Mouse (Mus musculus) right cerebral cortex, postnatal 10 days (tissue): ENCODE measurements at regions not wholly inside any gene's neighbourhood (a gene's known extent, or its start where the extent isn't known, plus 50 kb on each side); places are given as distances from the start of the nearest gene placed in this dataset.

Source experiments
- DNase-seq, 2 experiments: peaks; one replicate each; pipeline ENCODE4 v3.0.0; 2021; ENCODE audit warnings: low spot score in 2 of 2

- DNase-seq: no peak
These were observed 178.4 kb upstream of the Elac2 start for GRCm38 (mm10) chr11:64800246-64801121.

- DNase-seq: no peak
These were observed 177.5 kb upstream of the Elac2 start for GRCm38 (mm10) chr11:64801351-64801750.

GRCm38 (mm10) chr11:64805567-64805966, 173.3 kb upstream of the Elac2 start:
- DNase-seq: no peak

GRCm38 (mm10) chr11:64812408-64812807, 166.4 kb upstream of the Elac2 start:
- DNase-seq: no peak

GRCm38 (mm10) chr11:64829429-64829828, 149.4 kb upstream of the Elac2 start:
- DNase-seq: no peak

- DNase-seq: peak in 1 of 2 experiments; percentile 31
These were observed 146.4 kb upstream of the Elac2 start for GRCm38 (mm10) chr11:64832453-64832852.

- DNase-seq: no peak
These were observed 145.1 kb upstream of the Elac2 start for GRCm38 (mm10) chr11:64833786-64834185.

- no peak for DNase-seq
These were observed 142.1 kb upstream of the Elac2 start for GRCm38 (mm10) chr11:64836771-64837170.

- no peak for DNase-seq
These were observed 137.7 kb upstream of the Elac2 start for GRCm38 (mm10) chr11:64841092-64841491.

GRCm38 (mm10) chr11:64842775-64843530, 135.9 kb upstream of the Elac2 start:
- DNase-seq: no peak

- DNase-seq: no peak
These were observed 132.2 kb upstream of the Elac2 start for GRCm38 (mm10) chr11:64846577-64847147.

GRCm38 (mm10) chr11:64859636-64860035, 119.2 kb upstream of the Elac2 start:
- no peak for DNase-seq

GRCm38 (mm10) chr11:64880674-64881073, 98.2 kb upstream of the Elac2 start:
- DNase-seq: no peak

GRCm38 (mm10) chr11:64884518-64884917, 94.3 kb upstream of the Elac2 start:
- no peak for DNase-seq

GRCm38 (mm10) chr11:64889335-64890020, 89.4 kb upstream of the Elac2 start:
- DNase-seq: peak; percentile 31 to 35

- DNase-seq: peak; percentile 30 to 43
These were observed 88.1 kb upstream of the Elac2 start for GRCm38 (mm10) chr11:64890776-64891175.

GRCm38 (mm10) chr11:64895804-64896466, 82.9 kb upstream of the Elac2 start:
- peak; percentile 25 to 45 for DNase-seq

GRCm38 (mm10) chr11:64898758-64899586, 79.9 kb upstream of the Elac2 start:
- DNase-seq: peak; percentile 81 to 87

GRCm38 (mm10) chr11:64899587-64900278, 79.1 kb upstream of the Elac2 start:
- no peak for DNase-seq

GRCm38 (mm10) chr11:64916783-64917182, 62.1 kb upstream of the Elac2 start:
- no peak for DNase-seq
